Mouse (Mus musculus) macrophage (primary cell): Measurements from ENCODE around the gene Prkcq. TPM values are rescaled to one million over a fixed set of nuclear protein-coding genes. Genes with fewer than 3 reads are reported as not detected.
A peak's percentile ranks its signal among the peaks of the same experiment; 100 is the strongest.
"Not testable (repeated sequence)": the region's sequence is repeated elsewhere in the genome, so short reads cannot be mapped to it uniquely, and the experiment has no call there.

Experiments used
- H3K27ac ChIP-seq: fragments of 350-480 bp; formaldehyde crosslinking; 2 replicates; pipeline ENCODE4 v1.9.0; 2021
- H3K36me3 ChIP-seq: fragments of 350-480 bp; formaldehyde crosslinking; 2 replicates; pipeline ENCODE4 v1.9.0; 2021; ENCODE audit errors: inconsistent target
- H3K4me3 ChIP-seq: fragments of 350-480 bp; formaldehyde crosslinking; 2 replicates; pipeline ENCODE4 v1.9.0; 2021; ENCODE audit errors: inconsistent target
- H3K79me2 ChIP-seq: fragments of 350-480 bp; formaldehyde crosslinking; 2 replicates; pipeline ENCODE4 v1.9.0; 2021; ENCODE audit errors: inconsistent target
- WGBS: methylation state at CpG from one replicate; pipeline ENCODE4 v1.1.7; 2026; ENCODE audit warnings: inconsistent platforms; ENCODE audit not compliant: missing documents; 5-methylcytosine and 5-hydroxymethylcytosine counted together
- polyA plus RNA-seq: library from polyadenylated mRNA; stranded (reverse); fragments of 250-400 nt; gene quantifications from 3 replicates; pipeline ENCODE4 v1.2.4, GENCODE M21; 2018; ENCODE audit warnings: inconsistent platforms

Prkcq gene
- polyA plus RNA-seq, 1 experiment from 2014 or later = 0.27 TPM

DNA sequence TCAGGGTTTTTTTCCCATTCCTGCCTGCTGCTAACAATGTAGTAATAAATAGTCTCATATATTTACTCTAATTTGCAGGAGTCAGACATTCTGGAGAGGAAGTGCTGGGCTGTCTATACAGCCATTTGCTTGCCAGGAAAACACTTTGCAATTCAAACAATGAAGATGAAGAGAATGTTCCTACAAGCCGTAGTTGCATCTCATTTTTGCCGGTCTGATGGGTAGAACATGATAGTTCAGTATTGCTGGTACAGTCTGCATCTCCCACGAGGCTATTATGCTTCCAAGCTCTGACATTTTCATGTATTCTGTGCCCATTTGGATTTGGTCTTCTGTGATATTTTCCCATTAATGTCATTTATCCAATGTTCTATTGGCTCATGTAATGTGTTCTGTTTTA, 150.5 kb downstream of the Prkcq start:
- Histone ChIP-seq H3K36me3 (no peaks in the 10 kb centered on the region), H3K79me2 (no peaks in the 10 kb centered on the region)
- WGBS = 83% methylated on average over 3 of the region's 3 CpGs

DNA sequence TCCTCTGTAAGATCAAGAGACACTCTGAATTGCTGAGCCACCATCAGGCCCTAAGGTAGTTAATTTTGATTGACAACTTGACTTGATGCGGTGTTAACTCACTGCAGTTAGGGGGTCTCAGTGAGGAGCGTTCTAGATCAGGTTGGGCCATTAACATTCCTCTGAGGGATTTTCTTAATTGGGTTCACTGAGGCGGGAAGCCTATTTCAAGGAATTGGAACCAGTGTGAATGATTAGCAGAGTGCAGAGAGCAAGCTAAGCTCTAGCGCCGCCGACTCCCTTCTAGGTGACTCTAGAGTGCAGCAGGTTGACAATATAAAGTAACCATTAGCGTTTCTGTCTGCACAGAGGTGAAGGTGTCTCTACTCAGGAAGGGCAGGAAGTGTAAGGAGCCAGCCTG, 155.4 kb downstream of the Prkcq start:
- Histone ChIP-seq H3K27ac (no peak overlapping the region), H3K79me2 (no peaks in the 10 kb centered on the region), H3K4me3 (no peak overlapping the region), H3K36me3 (no peaks in the 10 kb centered on the region)
- WGBS = 83% methylated on average over 7 of the region's 7 CpGs

More for the DNA sequence above, 150.5 kb downstream of the Prkcq start:
- H3K4me3 ChIP-seq = no peak overlapping the region
- no peak overlapping the region for H3K27ac ChIP-seq

GRCm38 (mm10) chr2:11329407-11330224, 157.7 kb downstream of the Prkcq start:
- H3K4me3 ChIP-seq = no peak overlapping the region
- no peaks in the 10 kb centered on the region for H3K79me2 ChIP-seq
- H3K36me3 ChIP-seq = no peaks in the 10 kb centered on the region
- WGBS = 82% methylated on average over 10 of the region's 10 CpGs
- H3K27ac ChIP-seq = no peak overlapping the region

DNA sequence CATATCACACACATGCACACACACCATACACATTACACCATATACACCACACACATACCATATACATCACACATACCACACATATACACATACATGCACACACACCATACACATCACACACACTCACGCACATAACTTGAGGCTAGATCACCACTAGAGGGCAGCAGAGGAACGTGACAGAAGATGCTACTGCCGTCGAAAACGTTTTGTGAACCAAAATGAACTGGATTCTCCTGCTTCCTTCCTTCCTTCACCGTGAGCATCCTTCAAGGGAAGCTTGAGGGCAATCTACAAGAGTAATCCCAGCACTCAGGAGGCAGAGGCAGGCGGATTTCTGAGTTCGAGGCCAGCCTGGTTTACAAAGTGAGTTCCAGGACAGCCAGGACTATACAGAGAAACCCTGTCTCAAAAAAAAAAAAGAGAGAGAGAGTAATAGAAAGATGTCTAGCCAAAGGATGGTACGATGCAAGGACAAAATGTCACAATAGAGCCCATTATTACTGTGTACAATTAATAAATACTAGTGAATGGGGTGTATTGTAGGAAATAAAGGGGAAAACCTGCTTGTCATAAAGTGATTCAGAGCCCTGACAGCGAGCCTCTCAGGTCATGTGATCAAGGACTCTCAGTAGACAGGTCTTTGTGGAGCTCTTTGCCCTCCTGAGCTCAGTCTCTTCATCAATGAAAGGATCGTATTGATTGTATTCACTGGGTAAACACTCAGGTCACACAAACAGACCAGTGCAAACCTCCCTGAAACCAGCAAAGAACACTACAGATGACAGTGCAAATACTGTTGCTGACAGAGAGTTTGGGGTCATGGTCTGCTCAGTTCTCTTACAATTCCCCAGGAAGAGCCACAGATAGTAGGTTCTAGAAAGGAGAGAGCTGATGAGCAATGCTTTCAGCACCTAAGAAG, 159.9 kb downstream of the Prkcq start:
- Histone ChIP-seq H3K4me3 (no peak overlapping the region), H3K27ac (peak overlapping the region; percentile 85), H3K36me3 (no peaks in the 10 kb centered on the region), H3K79me2 (no peaks in the 10 kb centered on the region)
- WGBS = 17% methylated on average over 11 of the region's 11 CpGs

GRCm38 (mm10) chr2:11332469-11332868, 160.6 kb downstream of the Prkcq start:
- 15% methylated on average over 4 of the region's 4 CpGs for WGBS
- H3K79me2 ChIP-seq = no peaks in the 10 kb centered on the region
- peak overlapping the region; percentile 85 for H3K27ac ChIP-seq
- no peak overlapping the region for H3K4me3 ChIP-seq
- H3K36me3 ChIP-seq = no peaks in the 10 kb centered on the region

GRCm38 (mm10) chr2:11333301-11334017, 161.6 kb downstream of the Prkcq start:
- H3K36me3 ChIP-seq = no peaks in the 10 kb centered on the region

GRCm38 (mm10) chr2:11336320-11336719, 164.4 kb downstream of the Prkcq start:
- H3K36me3 ChIP-seq = no peaks in the 10 kb centered on the region
- H3K4me3 ChIP-seq = no peak overlapping the region
- H3K27ac ChIP-seq = no peak overlapping the region
- WGBS = 38% methylated on average over 8 of the region's 8 CpGs
- H3K79me2 ChIP-seq = no peaks in the 10 kb centered on the region

More at GRCm38 (mm10) chr2:11333301-11334017, 161.6 kb downstream of the Prkcq start:
- Histone ChIP-seq H3K4me3 (no peak overlapping the region), H3K27ac (peak overlapping the region; percentile 85), H3K79me2 (no peaks in the 10 kb centered on the region)
- WGBS = 20% methylated on average over 14 of the region's 14 CpGs

GRCm38 (mm10) chr2:11338931-11339839, 167.3 kb downstream of the Prkcq start:
- Histone ChIP-seq H3K36me3 (no peaks in the 10 kb centered on the region), H3K27ac (no peak overlapping the region), H3K79me2 (no peaks in the 10 kb centered on the region), H3K4me3 (no peak overlapping the region)
- 58% methylated on average over 14 of the region's 14 CpGs for WGBS

GRCm38 (mm10) chr2:11344691-11345090, 172.8 kb downstream of the Prkcq start:
- no peak overlapping the region for H3K4me3 ChIP-seq
- WGBS = 100% methylated on average over 3 of the region's 3 CpGs
- no peak overlapping the region for H3K27ac ChIP-seq
- no peaks in the 10 kb centered on the region for H3K79me2 ChIP-seq
- H3K36me3 ChIP-seq = no peaks in the 10 kb centered on the region

- not testable (repeated sequence) for H3K36me3 ChIP-seq, H3K4me3 ChIP-seq, H3K79me2 ChIP-seq, H3K27ac ChIP-seq
- WGBS = 92% methylated on average over 6 of the region's 6 CpGs
Measured at GRCm38 (mm10) chr2:11346419-11346818, 174.5 kb downstream of the Prkcq start.

GRCm38 (mm10) chr2:11347791-11348190, 175.9 kb downstream of the Prkcq start:
- Histone ChIP-seq H3K36me3 (no peaks in the 10 kb centered on the region), H3K79me2 (no peaks in the 10 kb centered on the region), H3K27ac (no peak overlapping the region), H3K4me3 (no peak overlapping the region)
- 89% methylated on average over 3 of the region's 3 CpGs for WGBS
